Mouse (Mus musculus): ENCODE results near the gene Abcg8. TPM values are rescaled to one million over a fixed set of nuclear protein-coding genes. Genes with fewer than 3 reads are reported as not detected.

Gene Abcg8
- polyA plus RNA-seq, 1 experiment from 2014 or later, result 0.14 TPM

- DNase-seq (ENCODE audit: low spot score), result peak; percentile 76
- peaks cover 4% of the 10 kb centered on the region for H3K4me1 ChIP-seq (ENCODE audit: control insufficient read depth, insufficient read depth, low read length)
Measured at GRCm38 (mm10) chr17:84747212-84747611, 71.1 kb downstream of the Abcg8 start.

GRCm38 (mm10) chr17:84748152-84748682, 72.1 kb downstream of the Abcg8 start:
- Histone ChIP-seq H3K36me3 (ENCODE audit: control insufficient read depth, insufficient read depth, low read length) (peaks cover 37% of the 10 kb centered on the region), H3K27ac (replicated peaks; ENCODE audit: low read depth, low read length) (no peak overlapping the region), H3K4me2 (ENCODE audit: low read depth, low read length) (no peak overlapping the region), H3K4me1 (ENCODE audit: control insufficient read depth, insufficient read depth, low read length) (peaks cover 2% of the 10 kb centered on the region), H3K9ac (ENCODE audit: low read depth, low read length) (no peak overlapping the region), H3K27me3 (replicated peaks; ENCODE audit: control insufficient read depth, insufficient read depth, low read length) (no peaks in the 10 kb centered on the region), H3K4me3 (ENCODE audit: low read depth, low read length) (no peak overlapping the region), H3K9me3 (ENCODE audit: control insufficient read depth, low read length) (no peaks in the 10 kb centered on the region)
- DNase-seq (ENCODE audit: low spot score), result peak; percentile 7
- 90% methylated on average over 9 of the region's 9 CpGs for WGBS
- ATAC-seq (ENCODE audit: low read depth), result peak; percentile 17; the same call in 1 of the 2 replicates

More at GRCm38 (mm10) chr17:84747212-84747611, 71.1 kb downstream of the Abcg8 start:
- H3K4me3 ChIP-seq (ENCODE audit: low read depth, low read length), result no peak overlapping the region
- H3K9ac ChIP-seq (ENCODE audit: low read depth, low read length), result no peak overlapping the region
- peaks cover 31% of the 10 kb centered on the region for H3K36me3 ChIP-seq (ENCODE audit: control insufficient read depth, insufficient read depth, low read length)
- H3K4me2 ChIP-seq (ENCODE audit: low read depth, low read length), result no peak overlapping the region
- H3K27me3 ChIP-seq (replicated peaks; ENCODE audit: control insufficient read depth, insufficient read depth, low read length), result no peaks in the 10 kb centered on the region
- H3K27ac ChIP-seq (replicated peaks; ENCODE audit: low read depth, low read length), result 0 out of 2 replicates have a peak overlapping the region, but pooled peaks have one; percentile 10
- WGBS, result 75% methylated on average over 6 of the region's 6 CpGs
- no peaks in the 10 kb centered on the region for H3K9me3 ChIP-seq (ENCODE audit: control insufficient read depth, low read length)
- ATAC-seq (ENCODE audit: low read depth), result peak; percentile 81

- WGBS, result 76% methylated on average over 8 of the region's 8 CpGs
- no peaks in the 10 kb centered on the region for H3K4me1 ChIP-seq (ENCODE audit: control insufficient read depth, insufficient read depth, low read length)
- no peak overlapping the region for H3K4me2 ChIP-seq (ENCODE audit: low read depth, low read length)
- H3K36me3 ChIP-seq (ENCODE audit: control insufficient read depth, insufficient read depth, low read length), result peaks cover 41% of the 10 kb centered on the region
- ATAC-seq (ENCODE audit: low read depth) (no peak), DNase-seq (ENCODE audit: low spot score) (peak; percentile 21)
- no peaks in the 10 kb centered on the region for H3K27me3 ChIP-seq (replicated peaks; ENCODE audit: control insufficient read depth, insufficient read depth, low read length)
- H3K9ac ChIP-seq (ENCODE audit: low read depth, low read length), result no peak overlapping the region
- H3K4me3 ChIP-seq (ENCODE audit: low read depth, low read length), result no peak overlapping the region
- no peak overlapping the region for H3K27ac ChIP-seq (replicated peaks; ENCODE audit: low read depth, low read length)
- no peaks in the 10 kb centered on the region for H3K9me3 ChIP-seq (ENCODE audit: control insufficient read depth, low read length)
Measured at GRCm38 (mm10) chr17:84749297-84749696, 73.2 kb downstream of the Abcg8 start.

Other genes with a start within 250 kb of the Abcg8 start
- 6.2 and 6.9 TPM in 2 replicates for gene Thada, start 210.1 kb upstream of the Abcg8 start, polyA plus RNA-seq (2014; fragmentation: Nextera tagmentation; extraction: Ambion mirVana)
- gene Plekhh2, start 164.4 kb upstream of the Abcg8 start, polyA plus RNA-seq (2014; fragmentation: Nextera tagmentation; extraction: Ambion mirVana), result 8.0 and 9.0 TPM in 2 replicates
- gene Dync2li1, start 49.8 kb upstream of the Abcg8 start, polyA plus RNA-seq (2014; fragmentation: Nextera tagmentation; extraction: Ambion mirVana), result 28.3 and 32.7 TPM in 2 replicates
- gene Abcg5, start 6.7 kb downstream of the Abcg8 start, polyA plus RNA-seq (2014; fragmentation: Nextera tagmentation; extraction: Ambion mirVana), result 1.4 and 1.6 TPM in 2 replicates
- 37.8 and 43.2 TPM in 2 replicates for gene Lrpprc, start 114.5 kb downstream of the Abcg8 start, polyA plus RNA-seq (2014; fragmentation: Nextera tagmentation; extraction: Ambion mirVana)